Mouse (Mus musculus): ENCODE measurements around the gene Tbc1d9. TPM values are rescaled to one million over a fixed set of nuclear protein-coding genes. Genes with fewer than 3 reads are reported as not detected.

The Tbc1d9 gene
- total and polyA plus RNA-seq, 2 experiments from 2014 or later: 18.6 to 135 TPM

DNA sequence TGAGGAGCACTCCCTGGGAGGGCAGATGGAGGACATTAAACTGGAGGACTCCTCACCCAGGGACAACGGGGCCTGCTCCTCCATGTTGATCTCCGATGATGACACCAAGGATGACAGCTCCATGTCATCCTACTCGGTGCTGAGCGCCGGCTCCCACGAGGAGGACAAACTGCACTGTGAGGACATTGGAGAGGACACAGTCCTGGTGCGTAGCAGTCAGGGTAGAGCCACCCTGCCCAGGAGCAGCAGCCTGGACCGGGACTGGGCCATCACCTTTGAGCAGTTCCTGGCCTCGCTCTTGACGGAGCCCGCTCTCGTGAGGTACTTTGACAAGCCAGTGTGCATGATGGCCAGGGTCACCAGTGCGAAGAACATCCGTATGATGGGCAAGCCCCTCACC lies 106.0 kb downstream of the Tbc1d9 start:
- no peaks in the 10 kb centered on the region for H3K4me1 ChIP-seq (ENCODE audit: insufficient read depth, low read length)
- H3K9ac ChIP-seq (replicated peaks; ENCODE audit: low read length, poor library complexity, severe bottlenecking): no peak overlapping the region
- peaks cover 25% of the 10 kb centered on the region for H3K36me3 ChIP-seq (ENCODE audit: insufficient read depth, low read length)
- no peak overlapping the region for H3K4me2 ChIP-seq (ENCODE audit: low read depth, low read length, poor library complexity, severe bottlenecking)
- TF ChIP-seq CTCF (IDR thresholded peaks at IDR 0.05): no peak
- 97% methylated on average over 14 of the region's 14 CpGs for WGBS
- H3K4me3 ChIP-seq (ENCODE audit: low read depth, low read length): no peak overlapping the region
- no peaks in the 10 kb centered on the region for H3K27me3 ChIP-seq (ENCODE audit: insufficient read depth, low read length)
- ATAC-seq (ENCODE audit: low FRiP score) (0 out of 2 replicates have a peak, but pooled peaks have one; percentile 18), DNase-seq (ENCODE audit: low spot score) (no peak)
- H3K27ac ChIP-seq (ENCODE audit: low read depth, low read length): no peak overlapping the region
- H3K9me3 ChIP-seq (ENCODE audit: low read length): no peaks in the 10 kb centered on the region

DNA sequence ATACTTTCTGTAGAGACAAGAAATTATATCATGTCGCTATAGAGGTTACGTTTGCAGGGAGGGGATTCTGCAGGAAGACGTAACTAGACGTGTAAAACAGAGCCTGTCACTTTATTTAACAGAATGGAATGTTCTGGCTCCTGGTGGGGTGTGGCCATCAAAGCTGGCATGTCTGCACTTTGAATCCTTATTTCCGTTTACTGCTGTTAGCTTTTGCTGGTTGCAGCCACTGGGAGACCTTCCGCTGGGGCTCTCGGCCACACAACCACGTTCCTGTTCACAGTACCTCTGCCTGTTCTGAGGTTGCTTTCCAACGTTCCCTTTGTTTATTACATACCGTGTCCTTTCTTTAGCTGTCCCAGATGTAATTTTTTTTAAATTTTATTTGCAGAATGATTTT lies 107.3 kb downstream of the Tbc1d9 start:
- no peak overlapping the region for H3K4me2 ChIP-seq (ENCODE audit: low read depth, low read length, poor library complexity, severe bottlenecking)
- TF ChIP-seq CTCF (IDR thresholded peaks at IDR 0.05): no peak
- H3K36me3 ChIP-seq (ENCODE audit: insufficient read depth, low read length): peaks cover 23% of the 10 kb centered on the region
- no peak overlapping the region for H3K9ac ChIP-seq (replicated peaks; ENCODE audit: low read length, poor library complexity, severe bottlenecking)
- no peaks in the 10 kb centered on the region for H3K27me3 ChIP-seq (ENCODE audit: insufficient read depth, low read length)
- H3K9me3 ChIP-seq (ENCODE audit: low read length): no peaks in the 10 kb centered on the region
- no peak overlapping the region for H3K4me3 ChIP-seq (ENCODE audit: low read depth, low read length)
- ATAC-seq (ENCODE audit: low FRiP score) (no peak), DNase-seq (ENCODE audit: low spot score) (no peak)
- H3K4me1 ChIP-seq (ENCODE audit: insufficient read depth, low read length): no peaks in the 10 kb centered on the region
- H3K27ac ChIP-seq (ENCODE audit: low read depth, low read length): no peak overlapping the region
- WGBS: 84% methylated on average over 10 of the region's 10 CpGs

- Histone ChIP-seq H3K27me3 (ENCODE audit: insufficient read depth, low read length) (no peaks in the 10 kb centered on the region), H3K4me1 (ENCODE audit: insufficient read depth, low read length) (no peaks in the 10 kb centered on the region), H3K4me2 (ENCODE audit: low read depth, low read length, poor library complexity, severe bottlenecking) (no peak overlapping the region), H3K9me3 (ENCODE audit: low read length) (no peaks in the 10 kb centered on the region), H3K4me3 (ENCODE audit: low read depth, low read length) (no peak overlapping the region), H3K36me3 (ENCODE audit: insufficient read depth, low read length) (peaks cover 21% of the 10 kb centered on the region), H3K27ac (ENCODE audit: low read depth, low read length) (no peak overlapping the region), H3K9ac (replicated peaks; ENCODE audit: low read length, poor library complexity, severe bottlenecking) (no peak overlapping the region)
- WGBS: 76% methylated on average over 11 of the region's 11 CpGs
- ATAC-seq (ENCODE audit: low FRiP score) (no peak), DNase-seq (ENCODE audit: low spot score) (no peak)
- no peak for TF ChIP-seq CTCF (IDR thresholded peaks at IDR 0.05)
These were observed 109.3 kb downstream of the Tbc1d9 start for GRCm38 (mm10) chr8:83274470-83274869.

DNA sequence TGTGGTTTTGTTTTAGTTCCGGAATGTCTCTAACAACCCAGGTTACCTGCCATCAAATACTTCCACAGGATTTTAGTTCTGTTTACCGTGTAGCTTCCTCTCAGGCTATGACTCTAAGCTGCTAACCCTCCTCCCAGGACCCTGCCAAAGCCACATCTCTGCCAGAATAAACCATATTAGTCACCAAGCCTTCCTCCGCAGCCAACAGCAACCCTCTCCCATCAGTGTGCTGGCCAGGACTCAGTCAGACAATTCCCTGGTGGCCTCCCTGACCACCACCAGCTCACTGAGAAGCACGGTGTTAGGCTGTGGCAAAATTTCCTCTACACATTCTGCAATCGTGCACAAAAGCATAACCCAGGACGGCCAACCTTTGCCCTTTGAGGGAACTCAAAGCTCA lies 113.3 kb downstream of the Tbc1d9 start:
- no peaks in the 10 kb centered on the region for H3K27me3 ChIP-seq (ENCODE audit: insufficient read depth, low read length)
- no peaks in the 10 kb centered on the region for H3K4me1 ChIP-seq (ENCODE audit: insufficient read depth, low read length)
- 90% methylated on average over 6 of the region's 6 CpGs for WGBS
- ATAC-seq (ENCODE audit: low FRiP score): no peak
- 0 out of 2 replicates have a peak, but pooled peaks cover 3% of the 10 kb centered on the region for H3K36me3 ChIP-seq (ENCODE audit: insufficient read depth, low read length)
- no peak overlapping the region for H3K9ac ChIP-seq (replicated peaks; ENCODE audit: low read length, poor library complexity, severe bottlenecking)
- H3K27ac ChIP-seq (ENCODE audit: low read depth, low read length): no peak overlapping the region
- no peak for TF ChIP-seq CTCF (IDR thresholded peaks at IDR 0.05)
- no peak overlapping the region for H3K4me2 ChIP-seq (ENCODE audit: low read depth, low read length, poor library complexity, severe bottlenecking)
- no peak for DNase-seq (ENCODE audit: low spot score)
- no peak overlapping the region for H3K4me3 ChIP-seq (ENCODE audit: low read depth, low read length)
- no peaks in the 10 kb centered on the region for H3K9me3 ChIP-seq (ENCODE audit: low read length)

GRCm38 (mm10) chr8:83285391-83285790 lies 120.2 kb downstream of the Tbc1d9 start:
- WGBS: 87% methylated on average over 8 of the region's 8 CpGs
- no peaks in the 10 kb centered on the region; the same call in 1 of the 2 replicates for H3K4me1 ChIP-seq (ENCODE audit: insufficient read depth, low read length)
- H3K27me3 ChIP-seq (ENCODE audit: insufficient read depth, low read length): peaks cover 5% of the 10 kb centered on the region; the same call in 1 of the 2 replicates
- no peak overlapping the region for H3K27ac ChIP-seq (ENCODE audit: low read depth, low read length)
- H3K4me3 ChIP-seq (ENCODE audit: low read depth, low read length): no peak overlapping the region
- no peak for DNase-seq (ENCODE audit: low spot score)
- H3K9me3 ChIP-seq (ENCODE audit: low read length): no peaks in the 10 kb centered on the region
- no peak for TF ChIP-seq CTCF (IDR thresholded peaks at IDR 0.05)
- H3K36me3 ChIP-seq (ENCODE audit: insufficient read depth, low read length): no peaks in the 10 kb centered on the region
- H3K4me2 ChIP-seq (ENCODE audit: low read depth, low read length, poor library complexity, severe bottlenecking): no peak overlapping the region
- H3K9ac ChIP-seq (replicated peaks; ENCODE audit: low read length, poor library complexity, severe bottlenecking): no peak overlapping the region
- ATAC-seq (ENCODE audit: low FRiP score): no peak

GRCm38 (mm10) chr8:83290176-83290575 lies 125.0 kb downstream of the Tbc1d9 start, which contains the start of gene Ucp1:
Gene Ucp1 (plus strand): TSS chr8:83290352.
- peak; percentile 38 for TF ChIP-seq CTCF (IDR thresholded peaks at IDR 0.05)
- DNase-seq (ENCODE audit: low spot score): no peak
- Histone ChIP-seq H3K9ac (replicated peaks; ENCODE audit: low read length, poor library complexity, severe bottlenecking) (no peak within 1 kb of the TSS), H3K36me3 (ENCODE audit: insufficient read depth, low read length) (no peaks in the 10 kb centered on the region), H3K4me3 (ENCODE audit: low read depth, low read length) (peak within 1 kb of the TSS; percentile 29), H3K4me2 (ENCODE audit: low read depth, low read length, poor library complexity, severe bottlenecking) (peak within 1 kb of the TSS; percentile 51), H3K4me1 (ENCODE audit: insufficient read depth, low read length) (no peaks in the 10 kb centered on the region; the same call in 1 of the 2 replicates), H3K27me3 (ENCODE audit: insufficient read depth, low read length) (peaks cover 9% of the 10 kb centered on the region; the same call in 1 of the 2 replicates), H3K27ac (ENCODE audit: low read depth, low read length) (no peak within 1 kb of the TSS), H3K9me3 (ENCODE audit: low read length) (no peaks in the 10 kb centered on the region)
- no peak for ATAC-seq (ENCODE audit: low FRiP score)
- WGBS: 2% methylated on average over 19 of the region's 20 CpGs

All from midbrain, postnatal 0 days (tissue).